Mouse (Mus musculus) megakaryocyte, embryonic 14.5 days (primary cell): ENCODE measurements around the gene Iqch.

ENCODE experiments used
- FLI1 ChIP-seq: IDR thresholded peaks from 2 replicates; pipeline ENCODE4 v1.6.1; 2012; ENCODE audit warnings: low read length, inconsistent platforms, mixed read lengths
- GATA1 ChIP-seq: IDR thresholded peaks from 3 replicates; pipeline ENCODE4 v1.6.1; 2012; ENCODE audit warnings: mixed read lengths, low read length, inconsistent platforms, borderline replicate concordance

- TF ChIP-seq GATA1 = no peak
- no peak for TF ChIP-seq FLI1
Observed at GRCm38 (mm10) chr9:63603849-63604248, 1.6 kb upstream of the Iqch start.
